Mouse (Mus musculus): ENCODE measurements around the gene Abcf1.
"Not testable (repeated sequence)": the region's sequence is repeated elsewhere in the genome, so short reads cannot be mapped to it uniquely, and the experiment has no call there.

Gene Abcf1

DNA sequence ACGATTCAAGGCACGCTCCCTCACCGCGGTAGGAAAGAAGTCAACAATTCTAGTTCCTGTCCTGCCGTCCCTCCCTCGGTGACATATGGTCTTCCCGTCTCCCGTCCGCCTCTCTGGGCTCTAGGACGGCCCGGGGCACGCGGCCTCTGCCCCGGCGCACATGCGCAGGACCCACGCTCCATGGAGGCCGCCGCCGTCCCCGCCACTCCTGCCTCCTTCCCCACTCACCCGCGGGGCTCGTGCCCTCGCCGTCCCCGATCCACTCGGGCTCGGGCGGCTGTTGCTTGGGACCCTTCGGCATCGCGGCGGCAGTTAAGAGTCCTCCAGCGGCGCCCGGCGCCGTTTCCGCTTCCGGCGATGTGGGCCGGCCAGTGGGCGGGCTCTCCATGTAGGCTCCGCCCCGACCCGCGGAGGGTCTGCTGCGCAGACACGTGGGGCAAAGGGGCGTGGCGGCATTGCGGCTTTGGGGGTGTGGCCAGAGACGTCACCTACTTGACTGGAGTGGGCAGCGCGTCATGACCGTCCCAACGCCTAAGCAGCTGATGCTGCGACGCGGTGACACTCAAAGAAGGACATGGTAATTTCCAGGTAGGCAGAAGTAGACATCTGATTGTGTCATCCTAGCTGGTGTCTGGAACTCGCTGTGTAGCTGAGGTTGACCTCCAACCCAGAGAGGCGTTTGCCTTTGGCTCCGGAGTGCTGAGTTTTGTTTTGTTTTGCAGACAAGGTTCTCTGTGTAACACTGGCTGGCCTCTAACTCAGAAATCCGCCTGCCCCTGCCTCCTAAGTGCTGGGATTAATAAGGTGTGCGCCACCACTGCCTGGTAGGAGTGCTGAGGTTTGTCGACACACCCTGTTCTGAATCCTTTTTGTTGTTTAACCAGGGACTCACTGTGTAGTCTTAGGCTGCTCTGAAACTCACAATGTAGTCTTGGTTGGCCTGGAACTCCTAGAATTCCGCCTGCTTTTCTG is at the start of gene Abcf1:
Gene Abcf1, minus strand, starts transcription at position 344 of the 972 bp plus-strand sequence.
- peak; percentile 93 for DNase-seq (ENCODE audit: low read depth)

DNA sequence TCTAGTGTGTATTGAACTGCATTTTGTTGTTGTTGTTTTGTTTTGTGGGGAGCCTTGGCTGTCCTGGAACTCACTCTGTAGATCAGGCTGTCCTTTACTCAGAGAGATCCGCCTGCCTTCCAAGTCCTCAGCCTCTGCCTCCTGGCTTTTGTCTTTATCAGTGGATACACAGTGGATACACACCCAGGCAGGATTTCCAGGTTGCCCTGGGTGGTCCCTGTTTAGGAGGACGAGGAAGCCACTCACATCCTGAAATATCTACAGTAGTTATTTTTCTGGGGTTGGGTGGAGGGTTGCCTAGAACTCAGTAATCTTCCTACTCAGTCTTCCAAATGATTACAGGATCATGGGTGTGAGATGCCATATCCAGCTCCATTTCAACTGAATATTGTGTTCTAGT is 49.4 kb upstream of the Abcf1 start:
- DNase-seq (ENCODE audit: low read depth): no peak

GRCm38 (mm10) chr17:36017046-36017445 is 47.5 kb upstream of the Abcf1 start:
- DNase-seq (ENCODE audit: low read depth): no peak

GRCm38 (mm10) chr17:36014977-36015376 is 45.4 kb upstream of the Abcf1 start:
- DNase-seq (ENCODE audit: low read depth): no peak

DNA sequence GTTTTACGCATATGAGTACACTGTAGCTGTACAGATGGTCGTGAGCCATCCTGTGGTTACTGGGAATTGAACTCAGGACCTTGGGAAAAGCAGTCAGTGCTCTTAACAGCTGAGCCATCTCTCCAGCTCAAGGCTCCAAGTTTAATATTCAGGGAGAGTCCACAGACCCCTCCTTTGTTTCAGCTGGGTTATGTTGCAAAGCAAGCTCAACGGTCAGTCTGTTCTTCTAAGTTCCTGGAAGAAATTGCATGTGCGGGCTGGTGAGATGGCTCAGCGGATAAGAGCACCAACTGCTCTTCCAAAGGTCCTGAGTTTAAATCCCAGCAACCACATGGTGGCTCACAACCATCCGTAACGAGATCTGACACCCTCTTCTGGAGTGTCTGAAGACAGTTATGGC is 34.8 kb upstream of the Abcf1 start:
- not testable (repeated sequence) for DNase-seq (ENCODE audit: low read depth)

GRCm38 (mm10) chr17:36003331-36003730 is 33.8 kb upstream of the Abcf1 start:
- DNase-seq (ENCODE audit: low read depth): no peak

DNA sequence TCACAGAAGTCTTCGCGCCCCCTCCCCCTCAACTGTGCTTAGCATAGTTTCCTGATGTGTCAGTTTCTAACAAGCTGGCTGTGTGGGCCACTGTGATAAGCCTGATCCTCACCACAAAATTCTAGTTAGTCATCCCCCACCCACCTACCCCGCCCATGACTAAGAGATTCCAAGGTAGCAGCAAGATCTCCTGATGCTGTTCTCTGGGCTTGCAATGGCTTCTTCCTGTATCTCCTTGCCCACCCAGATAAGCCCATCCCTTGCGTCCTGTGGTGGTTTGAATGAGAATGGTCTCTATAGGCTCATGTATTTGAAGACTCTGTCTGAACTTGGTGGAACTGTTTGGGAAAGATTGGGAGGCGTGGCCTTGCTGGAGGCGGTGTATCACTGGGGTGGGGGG is 32.4 kb upstream of the Abcf1 start:
- DNase-seq (ENCODE audit: low read depth): no peak

GRCm38 (mm10) chr17:36001121-36001897 is 31.7 kb upstream of the Abcf1 start:
- DNase-seq (ENCODE audit: low read depth): no peak

- no peak for DNase-seq (ENCODE audit: low read depth)
These were observed 30.8 kb upstream of the Abcf1 start for GRCm38 (mm10) chr17:36000349-36000748.

DNA sequence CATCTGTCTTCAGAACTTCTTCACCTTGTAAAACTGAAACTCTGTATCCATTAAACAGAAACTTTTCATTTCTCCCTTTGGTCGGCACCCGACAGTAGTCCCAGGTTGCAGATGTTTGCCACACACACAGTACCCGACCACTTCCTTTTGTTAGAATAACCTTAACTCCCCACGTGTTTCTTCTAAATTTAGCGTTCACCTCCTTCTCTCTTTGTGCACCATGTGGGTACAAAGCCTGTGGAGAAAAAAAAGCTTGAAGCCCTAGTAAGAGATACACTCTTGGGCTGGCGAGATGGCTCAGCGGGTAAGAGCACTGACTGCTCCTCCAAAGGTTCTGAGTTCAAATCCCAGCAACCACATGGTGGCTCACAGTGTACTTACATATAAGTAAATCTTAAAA is 29.8 kb upstream of the Abcf1 start:
- DNase-seq (ENCODE audit: low read depth): no peak

GRCm38 (mm10) chr17:35998545-35999305 is 29.2 kb upstream of the Abcf1 start:
- DNase-seq (ENCODE audit: low read depth): no peak

DNA sequence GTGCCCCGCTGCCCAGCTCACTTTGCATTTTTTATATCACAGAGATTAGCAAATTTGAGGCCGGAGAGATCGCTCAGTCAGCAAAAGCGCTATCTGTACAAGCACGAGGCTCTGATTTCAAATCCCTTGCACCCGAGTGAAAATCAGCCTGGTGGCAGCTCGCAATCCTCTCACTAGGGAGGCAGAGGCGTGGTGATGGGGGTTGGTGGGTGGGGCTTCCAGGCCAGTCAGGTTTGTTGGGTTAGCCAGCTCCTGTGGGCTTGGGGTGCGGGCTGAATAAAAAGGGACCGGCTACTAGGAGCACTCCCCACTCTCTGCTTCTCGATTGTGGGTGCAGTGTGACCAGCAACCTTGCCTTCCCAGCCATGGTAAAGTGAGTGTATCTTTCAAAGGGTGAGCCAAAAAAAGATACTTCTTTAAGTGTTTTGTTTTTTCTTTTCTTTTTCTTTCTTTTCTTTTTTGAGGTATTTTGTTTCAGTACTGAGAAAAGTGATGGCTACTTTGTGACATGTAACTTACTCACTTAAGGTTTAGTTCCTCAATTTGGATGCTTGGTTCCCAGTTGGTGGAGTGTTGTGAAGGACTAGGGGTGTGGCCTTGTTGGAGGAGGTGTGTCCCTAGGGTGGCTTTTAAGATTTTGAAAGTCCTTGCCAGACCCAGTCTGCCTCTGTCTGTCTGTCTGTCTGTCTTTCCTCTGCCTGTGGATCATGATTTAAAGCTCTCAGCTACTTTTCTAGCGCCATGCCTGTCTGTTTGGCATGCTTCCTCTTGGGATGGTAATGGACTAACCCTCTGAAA is 28.4 kb upstream of the Abcf1 start:
- DNase-seq (ENCODE audit: low read depth): no peak

- DNase-seq (ENCODE audit: low read depth): peak; percentile 97
These were observed 27.4 kb upstream of the Abcf1 start for GRCm38 (mm10) chr17:35996949-35997348.

- DNase-seq (ENCODE audit: low read depth): no peak
These were observed 25.3 kb upstream of the Abcf1 start for GRCm38 (mm10) chr17:35994879-35995240.

DNA sequence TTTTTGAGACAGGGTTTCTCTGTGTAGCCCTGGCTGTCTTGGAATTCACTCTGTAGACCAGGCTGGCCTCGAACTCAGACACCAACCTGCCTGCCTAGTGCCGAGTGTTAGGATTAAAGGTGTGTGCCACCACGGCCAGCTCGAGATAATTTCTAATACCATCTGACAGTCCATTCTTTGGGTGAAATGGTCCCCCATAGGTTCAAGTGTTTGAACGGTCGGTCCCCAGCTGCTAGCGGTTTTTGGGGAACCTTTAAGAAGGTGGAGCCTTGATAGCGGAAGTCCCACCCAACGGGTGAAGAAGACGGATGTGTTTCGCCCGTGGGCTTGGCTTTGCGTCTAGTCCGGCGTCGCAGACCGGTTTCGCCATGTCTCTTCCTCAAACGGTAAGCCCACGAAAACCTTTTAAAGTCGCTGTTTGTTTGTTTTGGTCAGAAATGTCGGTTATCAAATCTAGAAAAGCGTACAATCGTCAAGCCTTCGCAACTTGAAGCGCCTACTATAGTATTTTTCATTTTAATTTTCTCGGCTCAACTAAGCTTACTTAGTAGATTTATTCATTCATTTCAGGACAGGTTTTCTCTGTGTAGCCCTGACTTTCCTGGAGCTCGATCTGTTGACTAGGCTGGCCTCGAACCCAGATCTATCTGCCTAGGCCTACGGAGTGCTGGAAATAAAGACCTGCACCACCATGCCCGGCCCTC is 24.8 kb upstream of the Abcf1 start:
- DNase-seq (ENCODE audit: low read depth): peak; percentile 53

GRCm38 (mm10) chr17:35993675-35994074 is 24.1 kb upstream of the Abcf1 start:
- DNase-seq (ENCODE audit: low read depth): peak; percentile 64

DNA sequence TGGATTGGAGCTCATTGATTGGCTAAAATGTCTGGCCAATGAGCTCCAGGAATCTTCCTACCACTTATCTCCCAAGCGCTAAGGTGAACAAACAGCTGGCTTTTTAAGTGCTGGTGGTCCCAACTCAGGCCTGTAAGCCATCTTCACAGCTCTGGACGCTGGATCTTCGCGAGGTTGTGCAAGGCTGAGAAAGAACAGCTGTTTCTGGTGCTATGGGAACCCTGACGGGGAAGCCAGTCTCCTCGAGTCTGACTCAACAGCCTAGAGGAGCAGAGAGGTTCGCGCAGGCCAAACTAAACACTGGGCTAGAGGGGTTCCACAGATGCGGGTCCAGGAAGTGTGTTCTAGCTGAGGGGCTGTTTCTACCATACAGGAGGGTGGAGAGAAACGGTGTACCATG is 22.2 kb upstream of the Abcf1 start:
- DNase-seq (ENCODE audit: low read depth): no peak

DNA sequence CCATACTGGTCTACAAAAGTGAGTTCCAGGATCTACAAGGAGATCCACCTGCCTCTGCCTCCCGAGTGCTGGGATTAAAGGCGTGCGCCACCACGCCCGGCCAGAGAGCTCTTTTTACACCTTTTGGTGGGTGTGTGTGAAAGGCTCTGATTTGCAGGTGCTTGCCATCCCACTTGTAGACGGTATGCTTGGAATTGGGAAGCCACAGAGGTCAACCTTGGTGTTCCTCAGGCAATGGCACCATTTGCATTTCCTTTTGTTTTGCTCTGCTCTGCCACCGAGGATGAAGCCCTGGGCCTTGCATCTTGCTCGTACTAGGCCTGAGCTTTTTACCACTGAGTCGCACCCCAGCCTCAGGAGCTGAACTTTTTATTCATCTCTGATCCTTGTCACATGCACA is 12.2 kb upstream of the Abcf1 start:
- DNase-seq (ENCODE audit: low read depth): no peak

- no peak for DNase-seq (ENCODE audit: low read depth)
These were observed 10.8 kb upstream of the Abcf1 start for GRCm38 (mm10) chr17:35980363-35980754.

DNA sequence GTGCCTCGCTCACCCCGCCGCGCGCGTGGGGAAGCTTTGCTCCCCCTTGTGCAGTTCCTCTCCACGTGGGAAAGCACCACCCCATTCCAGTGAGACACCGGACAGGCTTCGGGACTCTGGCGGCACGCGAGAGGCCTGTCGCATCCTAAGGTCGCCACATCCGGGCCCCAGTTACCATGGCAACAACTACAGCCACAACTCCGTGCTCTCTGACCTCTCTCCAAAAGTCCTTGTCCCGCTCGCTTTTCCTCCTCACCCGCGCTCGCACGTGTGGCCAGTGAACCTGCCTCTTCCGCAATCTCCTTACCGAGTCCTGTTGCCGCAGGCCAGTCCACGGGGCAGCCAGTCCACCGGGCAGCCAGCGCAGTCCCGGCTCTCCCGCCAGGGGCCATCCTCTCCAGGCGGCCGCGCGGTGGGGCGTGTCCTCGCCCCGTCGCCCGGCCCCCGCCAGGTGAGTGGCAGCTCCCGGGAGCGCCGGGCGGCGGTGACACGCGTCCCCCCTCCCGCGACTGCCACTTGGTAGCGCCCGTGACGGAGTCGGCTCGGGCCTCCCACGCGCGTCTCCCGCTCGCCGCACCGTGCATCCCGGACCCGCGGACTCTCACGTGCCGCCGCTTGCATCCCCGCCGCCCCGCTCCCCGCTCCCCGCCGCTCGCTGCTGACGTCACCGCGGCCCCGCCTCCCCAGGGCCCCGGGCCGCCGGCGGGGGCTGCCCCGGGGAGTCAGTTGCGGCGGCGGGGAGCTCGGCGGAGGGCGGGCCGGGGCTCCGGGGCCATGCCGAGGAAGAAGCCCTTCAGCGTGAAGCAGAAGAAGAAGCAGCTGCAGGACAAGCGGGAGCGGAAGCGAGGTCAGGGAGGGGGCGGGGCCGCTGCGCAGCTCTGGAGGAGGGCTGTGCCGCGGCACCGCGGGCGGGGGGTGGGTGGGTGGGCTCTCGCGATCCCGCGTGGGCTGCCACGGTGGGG is 10.1 kb upstream of the Abcf1 start, which contains the start of the genes Gnl1 and Prr3:
Gene Gnl1, plus strand, starts transcription at position 451 of the 962 bp plus-strand sequence.
Gene Prr3, minus strand, starts transcription at position 836 of the 962 bp plus-strand sequence.
- DNase-seq (ENCODE audit: low read depth): peak; percentile 79
